Mouse (Mus musculus): Measurements from ENCODE around the gene Gngt2.

- TF ChIP-seq CTCF (IDR thresholded peaks at IDR 0.05) (peak; percentile 89), POLR2A (IDR thresholded peaks at IDR 0.05; ENCODE audit: insufficient read depth, low read depth, low read length) (no peak)
These were observed 39.3 kb downstream of the Gngt2 start for GRCm38 (mm10) chr11:95876296-95876695.
